Mouse (Mus musculus) hindbrain, embryonic 10.5 days (tissue): Measurements from ENCODE around the gene Myh7. TPM values are rescaled to one million over a fixed set of nuclear protein-coding genes. Genes with fewer than 3 reads are reported as not detected.

ENCODE experiments used
- DNase-seq: peaks from one replicate; pipeline ENCODE4 v3.0.0-alpha.2; 2017; ENCODE audit warnings: low spot score
- H3K27ac ChIP-seq: fragments of 300-500 bp; sonication (generic); 2 replicates; pipeline ENCODE4 v1.5.1; 2016; ENCODE audit warnings: mild to moderate bottlenecking, moderate library complexity
- H3K27me3 ChIP-seq: fragments of 300-500 bp; sonication (generic); 2 replicates; pipeline ENCODE4 v1.6.1; 2016; ENCODE audit warnings: mild to moderate bottlenecking; ENCODE audit not compliant: poor library complexity, insufficient read depth, severe bottlenecking
- H3K36me3 ChIP-seq: fragments of 300-500 bp; sonication (generic); 2 replicates; pipeline ENCODE4 v1.6.1; 2016; ENCODE audit warnings: mild to moderate bottlenecking, moderate library complexity
- H3K4me1 ChIP-seq: fragments of 300-500 bp; sonication (generic); replicated peaks from 2 replicates; pipeline ENCODE4 v1.6.1; 2016; ENCODE audit warnings: mild to moderate bottlenecking
- H3K4me3 ChIP-seq: fragments of 300-500 bp; sonication (generic); 2 replicates; pipeline ENCODE4 v1.5.1; 2016; ENCODE audit warnings: mild to moderate bottlenecking, moderate library complexity
- H3K9me3 ChIP-seq: fragments of 300-500 bp; sonication (generic); 2 replicates; pipeline ENCODE4 v1.6.1; 2016; ENCODE audit warnings: mild to moderate bottlenecking, moderate library complexity
- WGBS: fragments of 180-500 bp; shearing (Covaris S2); methylation state at CpG from one replicate; pipeline ENCODE4 v1.1.7; 2016; 5-methylcytosine and 5-hydroxymethylcytosine counted together
- polyA plus RNA-seq: library from polyadenylated mRNA; unstranded; fragments of >200 nt; fragmentation: Nextera tagmentation; extraction: Ambion mirVana; gene quantifications from 2 replicates; pipeline ENCODE4 v1.2.1, GENCODE M21; 2016

Gene Myh7
- polyA plus RNA-seq, 1 experiment from 2014 or later = 0.16 TPM

DNA sequence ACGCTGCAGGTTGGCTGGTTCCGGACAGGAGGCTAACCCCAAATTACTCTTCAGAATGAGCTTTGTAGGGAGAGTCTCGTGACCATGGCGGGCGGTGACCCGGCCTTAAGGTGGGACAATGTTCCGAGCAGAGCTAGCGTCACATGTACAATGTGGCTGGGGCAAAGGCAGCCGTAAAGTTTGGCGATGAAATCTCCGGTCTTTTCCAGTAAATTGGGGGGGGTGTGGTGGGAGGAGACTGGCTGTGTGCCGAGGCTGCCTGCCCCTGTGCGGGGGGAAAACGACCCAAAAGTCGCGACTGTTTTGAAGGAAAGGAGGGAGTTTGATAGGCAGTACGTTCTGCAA, 21.3 kb upstream of the Myh7 start:
- Histone ChIP-seq H3K27me3 (no peaks in the 10 kb centered on the region), H3K9me3 (0 out of 2 replicates have a peak, but pooled peaks cover 3% of the 10 kb centered on the region), H3K27ac (peak overlapping the region; percentile 84), H3K4me3 (peak overlapping the region; percentile 85), H3K4me1 (peaks cover 12% of the 10 kb centered on the region), H3K36me3 (peaks cover 28% of the 10 kb centered on the region)
- DNase-seq = no peak
- under 1% methylated on average over 17 of the region's 17 CpGs for WGBS

DNA sequence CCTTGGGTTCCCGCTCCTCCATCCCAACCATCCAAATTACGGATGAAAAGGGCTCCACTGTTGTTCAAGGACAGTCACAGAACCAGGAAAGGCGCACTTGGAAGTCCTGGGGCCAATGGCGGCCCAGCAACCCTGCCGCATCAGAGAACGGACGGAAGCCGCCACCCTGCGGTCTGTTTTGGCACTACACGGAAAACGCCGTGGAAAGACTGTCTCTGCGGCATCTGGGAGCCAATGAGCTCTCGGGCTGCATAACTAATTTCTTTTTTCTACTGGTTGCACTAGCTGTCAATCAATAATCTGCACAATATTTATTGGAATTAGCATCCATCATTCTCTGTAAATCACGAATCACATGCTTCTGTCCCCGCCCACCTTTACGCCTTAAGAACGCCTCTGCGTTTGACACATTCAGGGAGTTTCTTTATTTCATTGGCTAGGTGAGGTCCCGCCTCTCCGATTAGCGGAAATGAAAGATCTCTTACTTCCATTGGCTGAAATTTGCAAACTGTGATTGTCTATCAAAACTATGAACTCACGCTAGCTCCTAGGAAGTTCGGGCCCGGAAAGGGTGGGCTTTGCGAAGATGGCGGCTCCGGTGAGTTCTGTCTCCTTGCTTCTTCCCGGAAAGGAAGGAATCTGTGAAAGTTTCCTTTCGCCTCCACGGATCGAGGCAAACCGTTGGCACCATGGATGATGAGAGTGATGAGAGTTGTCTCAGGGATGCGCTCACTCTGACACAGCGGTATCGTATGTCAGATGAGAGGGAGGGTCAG, 20.8 kb upstream of the Myh7 start, which contains the start of gene Ngdn:
Gene Ngdn, plus strand, starts transcription at position 464 of the 776 bp plus-strand sequence.
- WGBS = under 1% methylated on average over 36 of the region's 36 CpGs
- H3K4me1 ChIP-seq = peaks cover 12% of the 10 kb centered on the region

DNA sequence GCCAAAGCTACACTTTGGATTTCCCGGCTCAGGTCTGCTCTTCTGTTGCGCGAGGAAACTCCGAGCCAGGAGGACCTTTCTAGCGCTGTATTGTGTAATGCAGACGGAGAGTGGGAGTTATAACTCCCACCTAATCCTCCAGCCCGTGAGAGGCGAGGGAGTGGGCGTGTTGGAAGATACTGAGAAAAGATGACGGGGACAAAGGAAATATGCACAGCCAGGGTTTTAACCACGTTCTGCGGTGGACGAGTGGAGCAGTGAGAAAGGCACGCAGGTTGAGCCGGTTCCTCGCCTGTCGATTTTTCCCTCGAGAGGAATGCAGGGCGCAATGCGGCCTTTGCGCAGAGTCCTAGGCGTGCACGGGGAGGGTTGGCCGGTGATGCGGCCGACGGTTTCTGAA, 20.2 kb upstream of the Myh7 start:
- H3K27me3 ChIP-seq = no peaks in the 10 kb centered on the region
- 0 out of 2 replicates have a peak, but pooled peaks cover 3% of the 10 kb centered on the region for H3K9me3 ChIP-seq
- peaks cover 22% of the 10 kb centered on the region for H3K36me3 ChIP-seq
- H3K4me1 ChIP-seq = peaks cover 12% of the 10 kb centered on the region
- WGBS = under 1% methylated on average over 27 of the region's 27 CpGs
- H3K4me3 ChIP-seq = peak overlapping the region; percentile 85
- DNase-seq = no peak
- peak overlapping the region; percentile 97 for H3K27ac ChIP-seq

More for the DNA sequence above, 20.8 kb upstream of the Myh7 start, which contains the start of gene Ngdn:
- Histone ChIP-seq H3K9me3 (0 out of 2 replicates have a peak, but pooled peaks cover 3% of the 10 kb centered on the region), H3K36me3 (peaks cover 22% of the 10 kb centered on the region), H3K27ac (peak within 1 kb of the TSS; percentile 97), H3K4me3 (peak within 1 kb of the TSS; percentile 85), H3K27me3 (no peaks in the 10 kb centered on the region)
- DNase-seq = peak; percentile 99

DNA sequence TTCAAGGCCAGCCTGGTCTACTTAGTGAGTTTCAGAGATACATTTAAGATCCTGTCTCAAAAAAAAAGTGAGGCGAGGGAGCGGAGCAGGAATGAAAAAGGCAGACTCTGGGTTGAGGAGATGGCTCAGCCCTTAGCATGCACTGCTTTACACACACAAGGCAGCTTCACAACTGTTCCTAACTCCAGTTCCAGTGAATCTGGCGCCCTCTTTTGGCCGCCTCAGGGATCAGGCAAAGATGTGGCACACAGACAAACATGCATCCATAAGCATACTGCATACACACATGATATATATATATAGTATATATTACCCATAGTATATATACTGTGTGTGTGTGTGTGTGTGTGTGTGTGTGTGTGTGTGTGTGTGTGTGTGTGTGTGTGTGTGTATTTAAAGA, 16.7 kb upstream of the Myh7 start:
- Histone ChIP-seq H3K9me3 (0 out of 2 replicates have a peak, but pooled peaks cover 3% of the 10 kb centered on the region), H3K27ac (no peak overlapping the region), H3K4me1 (peaks cover 9% of the 10 kb centered on the region), H3K36me3 (no peaks in the 10 kb centered on the region), H3K4me3 (no peak overlapping the region), H3K27me3 (no peaks in the 10 kb centered on the region)
- DNase-seq = no peak
- 61% methylated on average over 4 of the region's 4 CpGs for WGBS

DNA sequence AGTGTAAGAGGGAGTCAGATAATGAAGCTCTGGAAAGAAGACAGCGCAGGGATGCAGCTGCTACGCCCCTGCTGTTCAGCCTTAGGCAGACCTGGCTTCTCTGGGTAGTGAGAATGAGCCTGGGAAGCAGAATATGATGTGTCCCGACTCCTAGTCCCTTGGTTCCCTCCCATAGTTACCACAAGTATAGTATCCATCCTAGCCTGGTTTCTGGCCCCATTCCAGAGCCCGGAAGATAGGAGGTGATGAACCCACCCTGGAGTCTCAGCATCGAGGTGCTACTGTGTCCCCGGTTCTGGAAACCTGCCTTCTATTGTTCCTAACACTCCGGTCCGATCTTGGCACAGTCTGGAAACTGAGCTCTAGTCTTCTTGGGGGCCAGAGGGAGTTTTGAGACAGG, 14.0 kb upstream of the Myh7 start:
- Histone ChIP-seq H3K27me3 (no peaks in the 10 kb centered on the region), H3K4me1 (peaks cover 12% of the 10 kb centered on the region), H3K9me3 (0 out of 2 replicates have a peak, but pooled peaks cover 3% of the 10 kb centered on the region), H3K4me3 (no peak overlapping the region), H3K27ac (no peak overlapping the region), H3K36me3 (no peaks in the 10 kb centered on the region)
- DNase-seq = no peak
- WGBS = 82% methylated on average over 8 of the region's 8 CpGs

- Histone ChIP-seq H3K9me3 (0 out of 2 replicates have a peak, but pooled peaks cover 3% of the 10 kb centered on the region), H3K27me3 (no peaks in the 10 kb centered on the region), H3K4me3 (no peak overlapping the region), H3K27ac (no peak overlapping the region), H3K36me3 (no peaks in the 10 kb centered on the region), H3K4me1 (peaks cover 16% of the 10 kb centered on the region)
- no peak for DNase-seq
- WGBS = 88% methylated on average over 9 of the region's 9 CpGs
Measured at GRCm38 (mm10) chr14:55007120-55007908, 12.9 kb upstream of the Myh7 start.

DNA sequence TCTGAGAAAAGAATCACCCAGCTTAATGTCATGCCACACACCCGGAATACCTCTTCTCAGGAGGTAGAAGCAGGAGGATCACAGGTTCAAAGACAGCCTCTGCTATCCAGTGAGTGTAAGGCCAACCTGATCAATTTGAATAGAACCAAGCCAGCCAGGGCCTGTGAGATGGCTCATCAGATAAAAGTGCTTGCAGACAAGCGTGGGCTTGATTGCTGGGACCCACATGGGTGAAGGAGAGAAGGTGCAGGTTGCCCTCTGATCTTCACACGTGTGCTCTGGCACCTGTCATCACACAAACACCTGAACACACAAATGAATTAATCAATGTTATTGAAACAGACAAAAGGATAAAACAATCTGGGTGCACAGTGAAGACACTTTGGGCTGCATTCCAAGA, 12.1 kb upstream of the Myh7 start:
- WGBS = 76% methylated on average over 3 of the region's 3 CpGs
- DNase-seq = no peak
- Histone ChIP-seq H3K4me1 (peaks cover 19% of the 10 kb centered on the region), H3K4me3 (no peak overlapping the region), H3K27ac (no peak overlapping the region), H3K27me3 (no peaks in the 10 kb centered on the region), H3K9me3 (0 out of 2 replicates have a peak, but pooled peaks cover 3% of the 10 kb centered on the region), H3K36me3 (no peaks in the 10 kb centered on the region)

- no peak for DNase-seq
- 0 out of 2 replicates have a peak, but pooled peaks cover under 1% of the 10 kb centered on the region for H3K9me3 ChIP-seq
- H3K4me1 ChIP-seq = peaks cover 19% of the 10 kb centered on the region
- no peak overlapping the region for H3K27ac ChIP-seq
- H3K4me3 ChIP-seq = no peak overlapping the region
- 89% methylated on average over 8 of the region's 8 CpGs for WGBS
- H3K36me3 ChIP-seq = no peaks in the 10 kb centered on the region
- no peaks in the 10 kb centered on the region for H3K27me3 ChIP-seq
Measured at GRCm38 (mm10) chr14:55005967-55006366, 11.5 kb upstream of the Myh7 start.

GRCm38 (mm10) chr14:55005506-55005905, 11.1 kb upstream of the Myh7 start:
- H3K4me3 ChIP-seq = no peak overlapping the region
- 79% methylated on average over 2 of the region's 2 CpGs for WGBS
- H3K36me3 ChIP-seq = no peaks in the 10 kb centered on the region
- H3K4me1 ChIP-seq = peaks cover 19% of the 10 kb centered on the region
- H3K27me3 ChIP-seq = no peaks in the 10 kb centered on the region
- no peaks in the 10 kb centered on the region for H3K9me3 ChIP-seq
- H3K27ac ChIP-seq = no peak overlapping the region
- no peak for DNase-seq

DNA sequence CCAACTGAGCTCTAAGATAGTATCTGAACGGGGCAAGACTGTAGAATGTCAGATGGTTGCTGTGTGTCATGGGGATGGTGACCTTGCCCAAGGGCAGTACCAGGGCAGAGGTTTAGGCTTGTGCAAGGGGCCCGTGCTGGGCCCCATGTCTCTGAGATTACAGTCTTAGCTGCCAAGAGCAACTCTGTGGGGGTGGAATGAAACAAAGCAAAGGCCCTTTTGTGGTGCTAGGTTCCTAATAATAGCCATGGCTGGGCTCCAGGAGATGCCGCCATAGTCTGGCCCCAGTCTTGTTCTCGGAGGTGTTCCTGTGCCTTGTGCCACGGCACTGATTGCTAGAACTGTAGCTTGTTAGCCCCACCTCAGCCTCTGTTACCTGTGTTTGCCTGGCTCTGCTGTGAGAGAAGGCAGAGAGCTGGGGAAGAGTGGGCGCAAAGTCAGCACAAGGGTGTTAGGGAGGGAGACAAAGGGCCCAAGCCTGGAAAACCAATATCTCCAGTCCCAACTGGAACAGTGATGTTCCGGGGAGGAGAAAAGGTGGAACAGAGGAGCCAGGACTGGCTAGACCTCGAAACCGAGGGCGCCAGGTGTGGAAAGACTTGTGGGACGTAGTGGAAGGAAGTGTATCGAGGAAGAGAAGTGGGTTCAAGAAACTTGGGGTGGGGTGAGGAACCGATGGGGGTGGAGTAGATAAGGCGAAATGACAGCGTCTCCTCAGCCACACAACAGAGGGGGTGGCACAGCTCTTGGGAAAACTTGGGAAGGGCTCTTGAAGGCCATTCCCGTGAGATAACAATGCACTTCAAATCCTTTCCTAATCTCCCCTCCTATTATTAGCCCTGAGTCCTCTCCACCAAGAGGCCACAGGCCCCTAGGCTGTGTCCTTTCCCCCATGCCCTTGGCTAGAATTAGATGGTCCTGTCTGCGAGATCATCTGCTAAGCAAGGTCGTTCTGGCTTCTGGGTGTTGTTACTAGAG, 9.7 kb upstream of the Myh7 start:
- Histone ChIP-seq H3K9me3 (no peaks in the 10 kb centered on the region), H3K36me3 (no peaks in the 10 kb centered on the region), H3K27ac (peak overlapping the region; percentile 46; the same call in 1 of the 2 replicates), H3K4me3 (no peak overlapping the region), H3K27me3 (no peaks in the 10 kb centered on the region), H3K4me1 (peaks cover 19% of the 10 kb centered on the region)
- WGBS = 77% methylated on average over 18 of the region's 18 CpGs
- no peak for DNase-seq

DNA sequence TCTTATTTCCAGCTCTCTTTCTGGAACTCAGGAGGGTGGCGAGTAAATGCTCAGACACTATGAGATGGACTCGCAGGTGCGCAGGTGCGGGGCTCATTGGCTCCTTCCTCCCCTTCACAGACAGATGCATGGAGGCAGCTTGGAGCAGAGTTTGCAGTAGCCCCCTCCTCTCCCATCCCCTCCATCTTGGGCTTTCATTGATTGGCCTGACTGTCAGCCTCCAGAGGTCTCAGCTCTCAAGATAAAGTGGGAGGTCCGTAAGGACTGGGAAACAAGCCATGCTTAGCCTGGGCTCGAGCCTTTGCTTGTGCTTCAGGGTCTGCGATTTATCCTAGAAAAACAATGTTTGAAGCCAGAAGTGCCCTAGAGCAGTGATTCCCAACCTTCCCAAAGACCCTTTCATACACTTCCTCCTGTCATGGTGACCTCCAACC, 8.3 kb upstream of the Myh7 start:
- peaks cover 19% of the 10 kb centered on the region for H3K4me1 ChIP-seq
- H3K27me3 ChIP-seq = no peaks in the 10 kb centered on the region
- H3K9me3 ChIP-seq = no peaks in the 10 kb centered on the region
- WGBS = 65% methylated on average over 7 of the region's 7 CpGs
- no peak for DNase-seq
- H3K4me3 ChIP-seq = no peak overlapping the region
- 0 out of 2 replicates have a peak overlapping the region, but pooled peaks have one; percentile 0 for H3K27ac ChIP-seq
- H3K36me3 ChIP-seq = no peaks in the 10 kb centered on the region
